In genomic region chr12:54830574-54830973, GRCm38 (mm10) we compare ENCODE assay signal across 9 mouse cellular contexts. TPM values are rescaled to one million over a fixed set of nuclear protein-coding genes. Genes with fewer than 3 reads are reported as not detected.
A peak's percentile ranks its signal among the peaks of the same experiment; 100 is the strongest.
DNase-seq lines count a peak whose midpoint lies in the region; ATAC-seq and TF ChIP-seq lines count a peak whose summit lies in the region.
"Had no signal": no experiment of that assay in that cellular context is flagged by ENCODE, and none has a peak within 500 bp of the region (broad histone marks: within the 10 kb centered on the region; RNA-seq: fewer than 3 reads in every experiment).

No protein-coding gene starts in this region.

- H3K9ac ChIP-seq in MEL (ENCODE audit: control insufficient read depth, low read depth, low read length, poor library complexity, severe bottlenecking) = peak overlapping the region; percentile 40; the same call in 1 of the 2 replicates
- H3K9ac ChIP-seq in forebrain, embryonic 16.5 days (replicated peaks; ENCODE audit: low read depth, low read length) = no peak overlapping the region
- no peak overlapping the region for H3K9ac ChIP-seq in hindbrain, embryonic 13.5 days

- no peak for TF ChIP-seq POLR2A in MEL (IDR thresholded peaks at IDR 0.05; ENCODE audit: control insufficient read depth in 1 of 2, insufficient read depth in 1 of 2, low read depth in 1 of 2, low read length in 2 of 2, poor library complexity in 1 of 2)

- TF ChIP-seq RAD21 in MEL (IDR thresholded peaks at IDR 0.05; ENCODE audit: low read depth, low read length) = peak; percentile 99

- no peak overlapping the region for H3K4me2 ChIP-seq in forebrain, embryonic 16.5 days (ENCODE audit: low read length)
- no peak overlapping the region for H3K4me2 ChIP-seq in hindbrain, embryonic 13.5 days

- no peaks in the 10 kb centered on the region for H3K9me3 ChIP-seq in MEL (replicated peaks; ENCODE audit: insufficient read depth, low read length)
- no peaks in the 10 kb centered on the region for H3K9me3 ChIP-seq in forebrain, embryonic 16.5 days (ENCODE audit: control insufficient read depth, low read length)
- no peaks in the 10 kb centered on the region for H3K9me3 ChIP-seq in hindbrain, embryonic 13.5 days
- H3K9me3 ChIP-seq: megakaryocyte, embryonic 14.5 days had no signal

- peak; percentile 87 to 99 (median 96) for TF ChIP-seq CTCF in MEL (IDR thresholded peaks at IDR 0.05 in 2 of 3, conservative IDR thresholded peaks at IDR 0.05 in 1 of 3; ENCODE audit: control insufficient read depth in 1 of 3, insufficient read depth in 1 of 3, low read depth in 2 of 3, low read length in 3 of 3, poor library complexity in 1 of 3, severe bottlenecking in 1 of 3)

- H3K27me3 ChIP-seq in MEL (ENCODE audit: control insufficient read depth in 1 of 2, insufficient read depth in 2 of 2, low read length in 2 of 2) = no peaks in the 10 kb centered on the region
- H3K27me3 ChIP-seq in forebrain, embryonic 16.5 days (replicated peaks; ENCODE audit: control insufficient read depth, insufficient read depth, low read length) = no peaks in the 10 kb centered on the region
- H3K27me3 ChIP-seq in hindbrain, embryonic 13.5 days = no peaks in the 10 kb centered on the region

- TF ChIP-seq EP300 in MEL (IDR thresholded peaks at IDR 0.05; ENCODE audit: low read depth in 1 of 2, low read length in 2 of 2) = no peak

- no peak overlapping the region for H3K4me3 ChIP-seq in MEL (ENCODE audit: control insufficient read depth in 1 of 2, insufficient read depth in 1 of 2, low read depth in 2 of 2, low read length in 2 of 2)
- H3K4me3 ChIP-seq in forebrain, embryonic 16.5 days (replicated peaks; ENCODE audit: low read length) = no peak overlapping the region
- H3K4me3 ChIP-seq in hindbrain, embryonic 13.5 days = no peak overlapping the region
- H3K4me3 ChIP-seq: megakaryocyte, embryonic 14.5 days had no signal

- no peaks in the 10 kb centered on the region for H3K79me2 ChIP-seq in MEL (ENCODE audit: control insufficient read depth, insufficient read depth, low read length, poor library complexity)

- peak; percentile 90 for DNase-seq in MEL (ENCODE audit: low read depth, low spot score)
- peak; percentile 60 for DNase-seq in cerebellum, adult 11-12 months
- peak; percentile 84 to 88 for DNase-seq in layer of hippocampus, postnatal 10 days (ENCODE audit: low spot score in 2 of 2)
- peak; percentile 89 for DNase-seq in lung, postnatal 14 days
- peak; percentile 92 for DNase-seq in retina, embryonic 14.5 days (ENCODE audit: low spot score)
- DNase-seq in thymus, postnatal 4 days = peak; percentile 90

- H3K4me1 ChIP-seq in MEL (ENCODE audit: control insufficient read depth in 1 of 2, insufficient read depth in 2 of 2, low read length in 2 of 2) = peaks cover 4 to 11% of the 10 kb centered on the region in 2 experiments
- H3K4me1 ChIP-seq in forebrain, embryonic 16.5 days (replicated peaks; ENCODE audit: control insufficient read depth, insufficient read depth, low read length) = peaks cover 5% of the 10 kb centered on the region; the same call in 1 of the 2 replicates
- peaks cover 10% of the 10 kb centered on the region for H3K4me1 ChIP-seq in hindbrain, embryonic 13.5 days (replicated peaks)

- peak; percentile 90 for ATAC-seq in forebrain, embryonic 16.5 days
- ATAC-seq in hindbrain, embryonic 13.5 days (ENCODE audit: low FRiP score) = peak; percentile 83

- 19% methylated on average over 6 of the region's 6 CpGs for WGBS in forebrain, embryonic 16.5 days
- WGBS in hindbrain, embryonic 13.5 days = 19% methylated on average over 6 of the region's 6 CpGs

- no peak overlapping the region for H3K27ac ChIP-seq in MEL (ENCODE audit: control insufficient read depth, low read depth, low read length)
- no peak overlapping the region for H3K27ac ChIP-seq in forebrain, embryonic 16.5 days (ENCODE audit: low read length)
- no peak overlapping the region for H3K27ac ChIP-seq in hindbrain, embryonic 13.5 days

- peaks cover 0 to 14% of the 10 kb centered on the region in 2 experiments; a peak in 2 of 4 replicates for H3K36me3 ChIP-seq in MEL (ENCODE audit: control insufficient read depth in 1 of 2, insufficient read depth in 2 of 2, low read length in 2 of 2)
- H3K36me3 ChIP-seq in forebrain, embryonic 16.5 days (ENCODE audit: control insufficient read depth, insufficient read depth) = no peaks in the 10 kb centered on the region
- H3K36me3 ChIP-seq in hindbrain, embryonic 13.5 days = no peaks in the 10 kb centered on the region

TF ChIP-seq in MEL, 35 proteins besides CTCF, POLR2A, EP300 and RAD21:
- peak; percentile 96 for TF ChIP-seq ZC3H11A (IDR thresholded peaks at IDR 0.05; ENCODE audit: low read depth, low read length)
- TF ChIP-seq POLR2AphosphoS2 (IDR thresholded peaks at IDR 0.05; ENCODE audit: low read length) = no peak
- TF ChIP-seq ZMIZ1 (IDR thresholded peaks at IDR 0.05; ENCODE audit: low read depth, low read length) = no peak
- peak; percentile 94 for TF ChIP-seq SMC3 (IDR thresholded peaks at IDR 0.05; ENCODE audit: low read depth, low read length)
- no peak for TF ChIP-seq MEF2A (IDR thresholded peaks at IDR 0.05; ENCODE audit: extremely low read depth, insufficient replicate concordance, low read depth, low read length, poor library complexity, severe bottlenecking)
- peak; percentile 59 for TF ChIP-seq ZNF384 (IDR thresholded peaks at IDR 0.05; ENCODE audit: low read depth, low read length)
- no peak for TF ChIP-seq ZKSCAN1 (IDR thresholded peaks at IDR 0.05; ENCODE audit: low read depth, low read length)
- no peak for TF ChIP-seq E2F4 (IDR thresholded peaks at IDR 0.05; ENCODE audit: borderline replicate concordance, low read depth, low read length)
- TF ChIP-seq HCFC1 (IDR thresholded peaks at IDR 0.05; ENCODE audit: low read depth, low read length) = no peak
- peak; percentile 65 for TF ChIP-seq SIN3A (IDR thresholded peaks at IDR 0.05; ENCODE audit: low read length)
- TF ChIP-seq BHLHE40 (IDR thresholded peaks at IDR 0.05; ENCODE audit: borderline replicate concordance, low read depth, low read length) = no peak
- no peak for TF ChIP-seq GATA1 (IDR thresholded peaks at IDR 0.05; ENCODE audit: low read depth, low read length)
- TF ChIP-seq RCOR1 (IDR thresholded peaks at IDR 0.05; ENCODE audit: low read depth, low read length) = no peak
- peak; percentile 73; the same call in 1 of the 2 replicates for TF ChIP-seq MYC (IDR thresholded peaks at IDR 0.05; ENCODE audit: low read depth, low read length)
- no peak for TF ChIP-seq TBP (IDR thresholded peaks at IDR 0.05; ENCODE audit: low read depth, low read length)
- TF ChIP-seq MXI1 (IDR thresholded peaks at IDR 0.05; ENCODE audit: low read depth, low read length) = peak; percentile 44; the same call in 1 of the 2 replicates
- no peak for TF ChIP-seq TCF12 (IDR thresholded peaks at IDR 0.05; ENCODE audit: low read depth, low read length)

RNA-seq across cellular contexts. Expression of gene Cfl2, which starts 32.1 kb away (rescaled TPM):
- total RNA-seq in MEL (2012; rRNA removed) = 5.3 and 5.7 TPM in 2 replicates
- 1 to 10 TPM in 1 of 2 experiments, not detected in 1; 8.8 TPM for polyA plus RNA-seq in MEL (2012; ENCODE audit: insufficient read depth in 1 of 2, insufficient read length in 2 of 2, low read depth in 1 of 2, low replicate concordance in 2 of 2, missing spikeins in 1 of 2)
- polyA plus RNA-seq in forebrain, embryonic 16.5 days (2015; fragmentation: Nextera tagmentation; extraction: Ambion mirVana) = 327 and 356 TPM in 2 replicates
- polyA plus RNA-seq in hindbrain, embryonic 13.5 days (2015; fragmentation: Nextera tagmentation; extraction: Ambion mirVana) = 295 and 300 TPM in 2 replicates
- total RNA-seq in layer of hippocampus, postnatal 10 days (2021) = 100 to 1,000 TPM; 174 to 184 TPM

RNA-seq across cellular contexts. Expression of gene Snx6, which starts 35.1 kb away (rescaled TPM):
- 42.4 and 46.5 TPM in 2 replicates for total RNA-seq in MEL (2012; rRNA removed)
- 10 to 100 TPM in 1 of 2 experiments, not detected in 1; 33.7 TPM for polyA plus RNA-seq in MEL (2012; ENCODE audit: insufficient read depth in 1 of 2, insufficient read length in 2 of 2, low read depth in 1 of 2, low replicate concordance in 2 of 2, missing spikeins in 1 of 2)
- polyA plus RNA-seq in forebrain, embryonic 16.5 days (2015; fragmentation: Nextera tagmentation; extraction: Ambion mirVana) = 147 and 168 TPM in 2 replicates
- polyA plus RNA-seq in hindbrain, embryonic 13.5 days (2015; fragmentation: Nextera tagmentation; extraction: Ambion mirVana) = 178 and 201 TPM in 2 replicates
- total RNA-seq in layer of hippocampus, postnatal 10 days (2021) = 10 to 100 TPM; 55.2 to 58.1 TPM

Comparison
In these comparisons a context has a peak if more than half of its experiments do, and no peak if none do; other contexts are left out.
1. RNA of gene Cfl2, which starts 32.1 kb away (polyA plus RNA-seq): 327 to 356 TPM in forebrain, embryonic 16.5 days and 295 to 300 TPM in hindbrain, embryonic 13.5 days; 8.8 TPM in MEL; every median in the first group is over 10 times any median in the second.
2. Peak in every context shown above with its lines, with median percentiles within 50 percentile points of each other: DNase-seq.